Mouse (Mus musculus) heart, embryonic 14.5 days (tissue): ENCODE measurements around the gene Ncor2. TPM values are rescaled to one million over a fixed set of nuclear protein-coding genes. Genes with fewer than 3 reads are reported as not detected.
A peak's percentile ranks its signal among the peaks of the same experiment; 100 is the strongest.

Experiments used
- ATAC-seq: fragments of 200-750 bp; cut with Nextera tagmentation; 2 replicates; pipeline ENCODE4 v1.8.0; 2017; ENCODE audit warnings: low read depth, moderate TSS enrichment; ENCODE audit not compliant: insufficient number of reproducible peaks, insufficient read depth, low FRiP score
- H3K27ac ChIP-seq, 2 experiments: fragments of 200-500 bp in 1 of 2; fragments of 300-500 bp in 1 of 2; sonication (generic) in 1 of 2; replicated peaks in 1 of 2; 2 replicates each; pipeline ENCODE4 v1.5.1; 2012 to 2014; ENCODE audit warnings: low read depth in 2 of 2, low read length in 2 of 2, control low read depth in 1 of 2, mild to moderate bottlenecking in 1 of 2, mixed read lengths in 1 of 2; ENCODE audit not compliant: control insufficient read depth in 1 of 2, insufficient read depth in 1 of 2
- H3K27me3 ChIP-seq: fragments of 300-500 bp; sonication (generic); 2 replicates; pipeline ENCODE4 v1.6.1; 2014; ENCODE audit warnings: mild to moderate bottlenecking, low read length, control low read depth; ENCODE audit not compliant: control insufficient read depth, insufficient read depth
- H3K36me3 ChIP-seq: fragments of 300-500 bp; sonication (generic); 2 replicates; pipeline ENCODE4 v1.6.1; 2014; ENCODE audit warnings: mild to moderate bottlenecking, control low read depth, low read length, mixed read lengths; ENCODE audit not compliant: control insufficient read depth, insufficient read depth
- H3K4me1 ChIP-seq, 2 experiments: fragments of 200-500 bp in 1 of 2; fragments of 300-500 bp in 1 of 2; sonication (generic) in 1 of 2; 2 replicates each; pipeline ENCODE4 v1.6.1; 2012 to 2014; ENCODE audit warnings: low read length in 2 of 2, control low read depth in 1 of 2, mixed read lengths in 1 of 2; ENCODE audit not compliant: control insufficient read depth in 2 of 2, insufficient read depth in 2 of 2
- H3K4me2 ChIP-seq: fragments of 300-500 bp; sonication (generic); 2 replicates; pipeline ENCODE4 v1.6.1; 2014; ENCODE audit warnings: mild to moderate bottlenecking, low read length
- H3K4me3 ChIP-seq, 2 experiments: fragments of 200-500 bp in 1 of 2; fragments of 300-500 bp in 1 of 2; sonication (generic) in 1 of 2; 2 replicates each; pipeline ENCODE4 v1.5.1; 2012 to 2014; ENCODE audit warnings: low read length in 2 of 2, mild to moderate bottlenecking in 2 of 2, control low read depth in 1 of 2, low read depth in 1 of 2, moderate library complexity in 1 of 2; ENCODE audit not compliant: control insufficient read depth in 1 of 2, insufficient read depth in 1 of 2
- H3K9ac ChIP-seq: fragments of 300-500 bp; sonication (generic); 2 replicates; pipeline ENCODE4 v1.6.1; 2014; ENCODE audit warnings: mild to moderate bottlenecking, low read length
- H3K9me3 ChIP-seq: fragments of 300-500 bp; sonication (generic); 2 replicates; pipeline ENCODE4 v1.6.1; 2016; ENCODE audit warnings: low read length, control low read depth; ENCODE audit not compliant: control insufficient read depth
- WGBS: fragments of 180-500 bp; shearing (Covaris S2); extraction: QIAGEN DNeasy Blood & Tissue Kit; methylation state at CpG from one replicate; pipeline ENCODE4 v1.1.7; 2014; 5-methylcytosine and 5-hydroxymethylcytosine counted together
- polyA plus RNA-seq: library from polyadenylated mRNA; unstranded; fragments of >200 nt; fragmentation: Nextera tagmentation; extraction: Ambion mirVana; gene quantifications from 2 replicates; pipeline ENCODE4 v1.2.1, GENCODE M21; 2014

The Ncor2 gene
- polyA plus RNA-seq, 1 experiment from 2014 or later, result 17.6 TPM

GRCm38 (mm10) chr5:125046436-125046835 lies 132.6 kb downstream of the Ncor2 start:
- no peaks in the 10 kb centered on the region for H3K9me3 ChIP-seq
- no peak overlapping the region for H3K4me3 ChIP-seq
- peaks cover 12 to 14% of the 10 kb centered on the region in 2 experiments for H3K4me1 ChIP-seq
- H3K36me3 ChIP-seq, result peaks cover 94% of the 10 kb centered on the region
- ATAC-seq, result no peak
- H3K27ac ChIP-seq, result no peak overlapping the region
- H3K4me2 ChIP-seq, result no peak overlapping the region
- WGBS, result 47% methylated on average over 5 of the region's 5 CpGs
- no peaks in the 10 kb centered on the region for H3K27me3 ChIP-seq
- H3K9ac ChIP-seq, result no peak overlapping the region

- WGBS, result 74% methylated on average over 5 of the region's 5 CpGs
- no peak overlapping the region for H3K4me3 ChIP-seq
- no peak for ATAC-seq
These were observed 133.8 kb downstream of the Ncor2 start for GRCm38 (mm10) chr5:125045202-125045601.

GRCm38 (mm10) chr5:125043448-125043847 lies 135.6 kb downstream of the Ncor2 start:
- Histone ChIP-seq H3K9ac (no peak overlapping the region), H3K27ac (no peak overlapping the region), H3K36me3 (peaks cover 88% of the 10 kb centered on the region), H3K9me3 (no peaks in the 10 kb centered on the region), H3K4me3 (no peak overlapping the region), H3K4me1 (peaks cover 17 to 25% of the 10 kb centered on the region in 2 experiments), H3K27me3 (no peaks in the 10 kb centered on the region), H3K4me2 (no peak overlapping the region)
- no peak for ATAC-seq
- 95% methylated on average over 6 of the region's 6 CpGs for WGBS

More at GRCm38 (mm10) chr5:125045202-125045601, 133.8 kb downstream of the Ncor2 start:
- no peak overlapping the region for H3K9ac ChIP-seq
- no peak overlapping the region for H3K27ac ChIP-seq
- H3K36me3 ChIP-seq, result peaks cover 87% of the 10 kb centered on the region
- peaks cover 20 to 21% of the 10 kb centered on the region in 2 experiments for H3K4me1 ChIP-seq
- no peak overlapping the region for H3K4me2 ChIP-seq
- H3K27me3 ChIP-seq, result no peaks in the 10 kb centered on the region
- H3K9me3 ChIP-seq, result no peaks in the 10 kb centered on the region

GRCm38 (mm10) chr5:125041578-125041977 lies 137.4 kb downstream of the Ncor2 start:
- H3K4me3 ChIP-seq, result no peak overlapping the region
- no peaks in the 10 kb centered on the region for H3K9me3 ChIP-seq
- no peak overlapping the region for H3K9ac ChIP-seq
- H3K4me1 ChIP-seq, result peaks cover 14 to 22% of the 10 kb centered on the region in 2 experiments
- no peaks in the 10 kb centered on the region for H3K27me3 ChIP-seq
- H3K27ac ChIP-seq, result no peak overlapping the region
- peaks cover 88% of the 10 kb centered on the region for H3K36me3 ChIP-seq
- WGBS, result 77% methylated on average over 9 of the region's 9 CpGs
- no peak overlapping the region for H3K4me2 ChIP-seq
- ATAC-seq, result no peak

GRCm38 (mm10) chr5:125040128-125040584 lies 138.9 kb downstream of the Ncor2 start:
- no peak overlapping the region for H3K4me3 ChIP-seq
- peak overlapping the region in 1 of 2 experiments; percentile 37; a peak in 1 of 4 replicates for H3K27ac ChIP-seq
- no peak overlapping the region for H3K9ac ChIP-seq
- peaks cover 11 to 20% of the 10 kb centered on the region in 2 experiments; a peak in 3 of 4 replicates for H3K4me1 ChIP-seq
- H3K27me3 ChIP-seq, result no peaks in the 10 kb centered on the region
- H3K4me2 ChIP-seq, result no peak overlapping the region
- 59% methylated on average over 5 of the region's 5 CpGs for WGBS
- ATAC-seq, result peak; percentile 29
- H3K9me3 ChIP-seq, result no peaks in the 10 kb centered on the region
- peaks cover 91% of the 10 kb centered on the region for H3K36me3 ChIP-seq

GRCm38 (mm10) chr5:125039377-125040027 lies 139.5 kb downstream of the Ncor2 start:
- Histone ChIP-seq H3K36me3 (peaks cover 91% of the 10 kb centered on the region), H3K4me3 (no peak overlapping the region), H3K4me2 (no peak overlapping the region), H3K9ac (no peak overlapping the region), H3K27ac (no peak overlapping the region), H3K9me3 (no peaks in the 10 kb centered on the region), H3K4me1 (peaks cover 11 to 20% of the 10 kb centered on the region in 2 experiments; a peak in 3 of 4 replicates), H3K27me3 (no peaks in the 10 kb centered on the region)
- 90% methylated on average over 8 of the region's 8 CpGs for WGBS
- no peak for ATAC-seq

GRCm38 (mm10) chr5:125036483-125036882 lies 142.5 kb downstream of the Ncor2 start:
- ATAC-seq, result no peak
- Histone ChIP-seq H3K27ac (no peak overlapping the region), H3K4me2 (no peak overlapping the region), H3K4me1 (peaks cover 11 to 18% of the 10 kb centered on the region in 2 experiments; a peak in 3 of 4 replicates), H3K9me3 (no peaks in the 10 kb centered on the region), H3K9ac (no peak overlapping the region), H3K27me3 (no peaks in the 10 kb centered on the region), H3K36me3 (peaks cover 92% of the 10 kb centered on the region), H3K4me3 (no peak overlapping the region)
- 84% methylated on average over 8 of the region's 8 CpGs for WGBS
